Mouse (Mus musculus) kidney, embryonic 14.5 days (tissue): ENCODE results near the gene Dock6. TPM values are rescaled to one million over a fixed set of nuclear protein-coding genes. Genes with fewer than 3 reads are reported as not detected.

ENCODE experiments used
- ATAC-seq: fragments of 200-750 bp; cut with Nextera tagmentation; 2 replicates; pipeline ENCODE4 v1.8.0; 2017; ENCODE audit warnings: moderate number of reproducible peaks, mild to moderate bottlenecking, moderate TSS enrichment, moderate library complexity; ENCODE audit not compliant: low FRiP score, low TSS enrichment
- H3K27ac ChIP-seq: fragments of 300-500 bp; sonication (generic); 2 replicates; pipeline ENCODE4 v1.5.1; 2014; ENCODE audit warnings: low read depth, mild to moderate bottlenecking, low read length, moderate library complexity, mixed read lengths
- H3K27me3 ChIP-seq: fragments of 300-500 bp; sonication (generic); 2 replicates; pipeline ENCODE4 v1.6.1; 2014; ENCODE audit warnings: mild to moderate bottlenecking, low read length; ENCODE audit not compliant: control insufficient read depth, insufficient read depth
- H3K36me3 ChIP-seq: fragments of 300-500 bp; sonication (generic); 2 replicates; pipeline ENCODE4 v1.6.1; 2014; ENCODE audit warnings: low read length, mixed read lengths; ENCODE audit not compliant: control insufficient read depth, insufficient read depth
- H3K4me1 ChIP-seq: fragments of 300-500 bp; sonication (generic); 2 replicates; pipeline ENCODE4 v1.6.1; 2014; ENCODE audit warnings: low read length, mixed read lengths; ENCODE audit not compliant: control insufficient read depth, insufficient read depth
- H3K4me2 ChIP-seq: fragments of 300-500 bp; sonication (generic); replicated peaks from 2 replicates; pipeline ENCODE4 v1.6.1; 2014; ENCODE audit warnings: low read depth, mild to moderate bottlenecking, low read length
- H3K4me3 ChIP-seq: fragments of 300-500 bp; sonication (generic); 2 replicates; pipeline ENCODE4 v1.5.1; 2014; ENCODE audit warnings: mild to moderate bottlenecking, low read length
- H3K9ac ChIP-seq: fragments of 300-500 bp; sonication (generic); 2 replicates; pipeline ENCODE4 v1.6.1; 2014; ENCODE audit warnings: low read depth, mild to moderate bottlenecking, low read length, moderate library complexity
- H3K9me3 ChIP-seq: fragments of 300-500 bp; sonication (generic); 2 replicates; pipeline ENCODE4 v1.6.1; 2016; ENCODE audit warnings: low read length; ENCODE audit not compliant: control insufficient read depth
- WGBS: fragments of 180-500 bp; shearing (Covaris S2); extraction: QIAGEN DNeasy Blood & Tissue Kit; methylation state at CpG from one replicate; pipeline ENCODE4 v1.1.7; 2014; 5-methylcytosine and 5-hydroxymethylcytosine counted together
- polyA plus RNA-seq: library from polyadenylated mRNA; unstranded; fragments of >200 nt; fragmentation: Nextera tagmentation; extraction: Ambion mirVana; gene quantifications from 2 replicates; pipeline ENCODE4 v1.2.1, GENCODE M21; 2014

The Dock6 gene
- polyA plus RNA-seq, 1 experiment from 2014 or later = 39.7 TPM

DNA sequence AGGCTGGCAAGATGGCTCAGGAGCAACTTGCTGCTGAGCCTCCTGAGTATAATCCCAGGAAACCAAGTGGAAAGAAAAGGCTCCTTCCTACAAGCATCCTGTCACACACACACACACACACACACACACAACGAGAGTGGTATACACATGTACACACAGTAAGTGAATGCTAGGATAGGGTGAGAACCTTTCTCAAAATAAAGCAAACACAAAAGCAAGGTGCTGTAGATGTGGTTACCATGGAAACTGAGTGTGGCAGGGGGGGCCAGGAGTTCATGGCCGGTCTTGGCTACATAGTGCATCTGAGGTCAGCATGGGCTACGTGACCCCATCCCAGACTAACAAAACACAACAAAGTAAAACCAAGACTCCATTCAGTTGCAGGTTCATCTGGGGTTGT lies 1.4 kb downstream of the Dock6 start:
- WGBS = 68% methylated on average over 3 of the region's 3 CpGs
- no peak overlapping the region for H3K27ac ChIP-seq
- peak overlapping the region; percentile 84; the same call in 1 of the 2 replicates for H3K4me3 ChIP-seq
- peaks cover 39% of the 10 kb centered on the region for H3K4me1 ChIP-seq
- peak overlapping the region; percentile 74 for H3K4me2 ChIP-seq
- ATAC-seq = no peak
- H3K9me3 ChIP-seq = no peaks in the 10 kb centered on the region
- H3K27me3 ChIP-seq = no peaks in the 10 kb centered on the region
- peaks cover 2% of the 10 kb centered on the region for H3K36me3 ChIP-seq
- no peak overlapping the region for H3K9ac ChIP-seq

DNA sequence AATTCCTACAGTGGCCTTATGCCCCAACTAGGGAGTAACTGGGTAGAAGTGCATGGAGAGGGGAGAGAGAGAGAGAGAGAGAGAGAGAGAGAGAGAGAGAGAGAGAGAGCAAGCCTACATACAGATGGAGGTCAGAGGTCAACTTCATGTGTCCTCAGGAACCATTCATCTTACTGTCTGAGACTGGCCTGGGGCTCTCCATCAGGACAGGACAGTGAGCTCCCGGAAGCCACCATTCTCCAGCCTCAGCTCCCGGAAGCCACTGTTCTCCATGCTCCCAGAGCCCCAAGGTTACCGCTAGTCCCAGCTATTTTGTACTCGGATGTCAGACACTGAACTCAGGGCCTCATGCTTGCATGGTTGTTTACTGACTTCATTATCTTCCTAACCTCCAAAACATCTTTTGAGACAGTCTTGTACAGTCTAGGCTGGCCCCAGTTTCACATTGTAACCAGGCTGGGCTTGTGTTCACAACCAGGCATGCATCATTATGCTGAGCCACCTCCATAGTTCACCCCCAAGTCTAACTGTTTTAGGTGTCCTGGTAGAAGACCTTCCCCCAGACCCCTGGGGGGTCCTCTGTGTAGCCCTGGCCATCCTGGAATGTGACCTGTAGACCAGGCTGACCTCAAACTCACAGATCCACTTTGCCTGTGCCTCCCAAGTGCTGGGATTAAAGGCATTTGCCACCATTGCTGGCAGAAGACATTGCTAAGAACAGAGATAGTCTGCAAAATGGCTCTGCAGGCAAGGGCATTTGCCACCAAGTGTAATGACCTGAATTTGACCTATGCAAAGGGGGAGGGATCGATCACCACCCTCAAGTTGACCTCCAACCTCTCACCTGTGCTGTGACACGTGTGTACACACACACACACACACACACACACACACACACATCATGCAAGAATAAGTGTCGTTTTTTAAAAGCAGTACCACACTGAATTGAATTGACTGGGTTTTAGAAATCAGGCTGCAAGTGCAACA lies 2.5 kb downstream of the Dock6 start:
- Histone ChIP-seq H3K27me3 (no peaks in the 10 kb centered on the region), H3K9me3 (no peaks in the 10 kb centered on the region), H3K4me2 (peak overlapping the region; percentile 12; the same call in 1 of the 2 replicates), H3K4me1 (peaks cover 45% of the 10 kb centered on the region), H3K4me3 (no peak overlapping the region), H3K27ac (peak overlapping the region; percentile 37; the same call in 1 of the 2 replicates), H3K36me3 (peaks cover 13% of the 10 kb centered on the region), H3K9ac (no peak overlapping the region)
- 59% methylated on average over 7 of the region's 7 CpGs for WGBS
- no peak for ATAC-seq

DNA sequence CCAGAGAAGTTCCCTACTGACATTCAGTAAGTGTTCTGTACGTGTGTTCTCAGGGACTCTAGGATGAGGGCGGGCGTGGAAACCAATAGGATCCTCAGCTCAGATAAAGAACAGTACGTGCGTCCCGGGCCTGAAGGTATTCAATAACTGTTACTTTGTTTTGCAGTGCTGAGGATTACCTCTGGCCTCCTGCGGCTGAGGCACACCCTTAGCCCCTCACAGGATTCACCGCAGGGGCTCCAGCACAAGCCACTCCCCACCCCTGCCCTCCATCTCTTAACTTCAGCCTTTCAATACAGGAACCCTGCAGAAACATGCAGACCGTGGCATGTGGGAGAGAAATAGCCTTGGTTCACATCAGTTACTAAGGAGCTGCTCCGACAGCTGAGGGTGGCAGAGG lies 4.5 kb downstream of the Dock6 start:
- Histone ChIP-seq H3K4me1 (peaks cover 45% of the 10 kb centered on the region), H3K9ac (peak overlapping the region; percentile 7; the same call in 1 of the 2 replicates)

DNA sequence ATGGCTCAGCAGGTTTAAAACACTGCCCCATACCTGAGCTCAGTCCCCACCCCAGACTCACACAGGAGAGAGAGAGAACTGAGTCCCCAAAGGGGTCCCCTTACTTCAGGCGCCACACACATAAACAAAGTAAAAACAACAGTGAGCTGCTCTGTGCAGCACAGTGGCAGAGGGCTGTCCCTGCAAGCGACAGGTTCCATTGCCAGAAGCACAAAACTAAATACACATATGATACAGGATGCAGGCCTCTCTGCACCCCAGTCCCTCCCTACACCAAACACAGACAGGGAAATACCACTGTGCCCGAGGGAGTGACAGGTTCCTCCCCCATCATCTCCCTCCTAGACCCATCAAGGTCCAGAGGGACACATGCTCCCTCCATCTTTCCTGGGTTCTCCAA lies 5.0 kb downstream of the Dock6 start:
- Histone ChIP-seq H3K36me3 (peaks cover 39% of the 10 kb centered on the region), H3K4me1 (peaks cover 45% of the 10 kb centered on the region), H3K9ac (0 out of 2 replicates have a peak overlapping the region, but pooled peaks have one; percentile 57), H3K9me3 (no peaks in the 10 kb centered on the region), H3K4me2 (peak overlapping the region; percentile 49), H3K27me3 (no peaks in the 10 kb centered on the region), H3K27ac (peak overlapping the region; percentile 91), H3K4me3 (peak overlapping the region; percentile 28)
- no peak for ATAC-seq
- 5% methylated on average over 3 of the region's 3 CpGs for WGBS

More for the DNA sequence above, 4.5 kb downstream of the Dock6 start:
- WGBS = 31% methylated on average over 10 of the region's 10 CpGs
- H3K4me3 ChIP-seq = no peak overlapping the region
- H3K27me3 ChIP-seq = no peaks in the 10 kb centered on the region
- H3K36me3 ChIP-seq = peaks cover 34% of the 10 kb centered on the region
- no peak overlapping the region for H3K4me2 ChIP-seq
- peak overlapping the region; percentile 91 for H3K27ac ChIP-seq
- ATAC-seq = no peak
- no peaks in the 10 kb centered on the region for H3K9me3 ChIP-seq

DNA sequence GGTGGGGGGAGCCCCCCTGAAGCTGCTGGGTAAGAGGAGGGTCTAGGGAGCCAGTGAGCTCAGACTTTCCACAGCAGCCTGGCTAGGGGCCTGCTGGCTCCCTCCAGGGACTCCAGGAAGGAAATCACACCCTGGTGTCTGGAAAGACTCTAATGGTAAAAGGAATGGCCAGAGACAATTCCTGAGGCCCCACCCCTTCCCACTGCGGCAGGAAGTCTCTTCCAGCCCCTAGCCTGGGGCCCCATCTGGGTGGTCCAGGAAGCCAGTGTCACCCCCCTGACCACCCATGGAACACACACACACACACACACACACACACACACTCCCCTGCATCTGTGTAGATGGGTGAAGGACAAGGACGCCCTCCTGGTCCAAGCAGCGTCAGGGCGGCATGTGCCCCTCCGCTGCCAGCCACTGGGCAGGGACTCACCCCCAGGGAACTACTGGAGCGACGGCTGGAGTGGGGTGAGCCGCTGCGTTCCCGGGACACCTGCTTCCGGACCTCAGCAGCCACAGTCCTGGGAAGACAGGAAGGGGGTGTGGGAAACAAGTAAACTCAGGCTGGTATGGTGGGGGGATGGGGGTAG lies 5.6 kb downstream of the Dock6 start:
- no peaks in the 10 kb centered on the region for H3K27me3 ChIP-seq
- H3K9ac ChIP-seq = peak overlapping the region; percentile 57; the same call in 1 of the 2 replicates
- H3K36me3 ChIP-seq = peaks cover 41% of the 10 kb centered on the region
- peak overlapping the region; percentile 49 for H3K4me2 ChIP-seq
- H3K4me1 ChIP-seq = peaks cover 45% of the 10 kb centered on the region
- H3K27ac ChIP-seq = peak overlapping the region; percentile 91
- peak; percentile 55 for ATAC-seq
- no peaks in the 10 kb centered on the region for H3K9me3 ChIP-seq
- H3K4me3 ChIP-seq = peak overlapping the region; percentile 28
- 6% methylated on average over 11 of the region's 11 CpGs for WGBS

DNA sequence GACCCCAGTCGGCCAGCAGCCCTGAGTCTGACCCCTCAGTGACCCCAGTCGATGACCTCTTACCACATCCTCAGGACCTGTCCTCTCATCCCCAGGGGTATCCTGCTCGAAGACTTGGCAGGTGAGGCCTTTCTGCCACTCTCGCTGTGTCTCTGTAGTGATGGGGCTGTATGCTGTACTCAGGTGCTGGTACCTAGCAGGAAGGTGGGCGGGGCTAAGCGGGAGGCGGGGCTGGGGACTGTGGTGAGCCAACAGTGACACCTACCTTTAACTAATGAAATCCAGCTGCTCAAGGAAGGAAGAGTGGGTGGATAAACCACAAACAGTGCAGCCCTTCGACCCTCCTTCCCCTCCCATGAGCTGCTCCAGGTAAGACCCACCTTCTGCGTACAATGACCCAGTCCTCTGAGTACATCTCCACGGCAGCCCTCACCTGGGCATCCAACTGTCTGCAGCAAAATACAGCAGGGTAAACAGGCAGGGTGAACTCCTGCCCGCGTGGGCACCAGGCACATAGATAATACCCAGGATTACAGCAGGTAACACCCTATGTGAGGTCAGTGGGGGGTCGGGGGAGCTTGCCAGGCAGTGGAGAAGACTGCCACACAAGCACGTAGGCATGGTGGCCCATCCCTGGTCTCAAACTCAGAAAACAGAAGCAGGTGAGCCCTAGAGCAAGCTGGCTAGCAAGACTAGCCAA lies 6.9 kb downstream of the Dock6 start:
- Histone ChIP-seq H3K36me3 (peaks cover 48% of the 10 kb centered on the region), H3K4me3 (no peak overlapping the region), H3K4me1 (peaks cover 36% of the 10 kb centered on the region), H3K9me3 (no peaks in the 10 kb centered on the region), H3K27ac (no peak overlapping the region; the same call in 1 of the 2 replicates), H3K9ac (no peak overlapping the region), H3K27me3 (no peaks in the 10 kb centered on the region), H3K4me2 (no peak overlapping the region)
- ATAC-seq = no peak
- WGBS = 45% methylated on average over 14 of the region's 14 CpGs

DNA sequence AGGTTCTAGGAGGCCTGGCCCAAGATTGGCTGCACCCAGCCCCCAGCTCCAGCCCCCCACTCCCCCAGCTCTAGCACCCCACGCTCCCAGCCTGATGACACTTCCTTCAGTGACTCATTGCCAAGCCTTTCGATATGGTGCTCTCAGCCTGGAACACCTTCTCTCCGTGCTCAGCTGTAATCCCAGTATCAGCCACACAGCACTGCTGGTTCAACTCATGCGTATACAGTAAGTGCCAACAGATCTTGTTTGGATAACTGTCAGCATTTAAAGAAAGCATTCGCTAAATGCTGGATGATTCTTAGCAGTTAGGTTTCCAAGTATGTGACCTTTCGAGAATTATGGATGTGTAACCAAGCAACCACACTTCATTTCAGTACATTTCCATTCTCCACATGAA lies 9.3 kb downstream of the Dock6 start:
- H3K9me3 ChIP-seq = no peaks in the 10 kb centered on the region
- peaks cover 24% of the 10 kb centered on the region for H3K4me1 ChIP-seq
- H3K27me3 ChIP-seq = no peaks in the 10 kb centered on the region
- H3K36me3 ChIP-seq = peaks cover 60% of the 10 kb centered on the region
- H3K4me3 ChIP-seq = no peak overlapping the region
- no peak overlapping the region for H3K9ac ChIP-seq
- 85% methylated on average over 6 of the region's 6 CpGs for WGBS
- H3K4me2 ChIP-seq = no peak overlapping the region
- ATAC-seq = no peak
- H3K27ac ChIP-seq = no peak overlapping the region

DNA sequence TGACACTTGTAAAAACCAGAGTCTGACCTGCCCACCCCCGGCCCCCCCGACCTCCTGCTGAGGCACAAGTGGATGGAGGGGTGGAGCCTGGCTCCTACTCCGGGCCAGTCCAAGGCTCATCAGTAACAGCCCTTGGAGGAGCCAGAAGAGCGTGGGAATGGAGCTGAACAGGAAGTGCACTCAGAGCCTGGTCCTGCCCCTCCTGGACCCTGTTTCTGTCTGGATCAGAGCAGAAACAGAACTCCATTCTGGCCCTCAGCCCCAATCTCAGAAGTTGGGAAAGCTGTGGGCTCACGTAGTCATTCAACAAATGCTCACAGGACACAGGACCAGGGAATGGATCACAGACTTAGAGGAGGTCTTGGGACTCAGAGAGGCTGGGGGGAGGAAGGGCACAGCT lies 10.0 kb downstream of the Dock6 start:
- no peaks in the 10 kb centered on the region for H3K27me3 ChIP-seq
- H3K36me3 ChIP-seq = peaks cover 66% of the 10 kb centered on the region
- 0 out of 2 replicates have a peak overlapping the region, but pooled peaks have one; percentile 1 for H3K27ac ChIP-seq
- H3K9me3 ChIP-seq = no peaks in the 10 kb centered on the region
- H3K4me3 ChIP-seq = no peak overlapping the region
- 53% methylated on average over 5 of the region's 5 CpGs for WGBS
- H3K4me2 ChIP-seq = no peak overlapping the region
- H3K9ac ChIP-seq = no peak overlapping the region
- H3K4me1 ChIP-seq = peaks cover 17% of the 10 kb centered on the region
- ATAC-seq = no peak
